Mouse (Mus musculus) heart, postnatal 0 days (tissue): ENCODE measurements around the gene Glb1l. TPM values are rescaled to one million over a fixed set of nuclear protein-coding genes. Genes with fewer than 3 reads are reported as not detected.

Experiments used
- ATAC-seq: fragments of 200-750 bp; cut with Nextera tagmentation; 2 replicates; pipeline ENCODE4 v1.8.0; 2017; ENCODE audit warnings: low read depth, moderate number of reproducible peaks, moderate library complexity; ENCODE audit not compliant: insufficient read depth
- DNase-seq: peaks from one replicate; pipeline ENCODE4 v3.0.0-alpha.2; 2016; ENCODE audit warnings: low spot score
- H3K27ac ChIP-seq: fragments of 300-500 bp; sonication (generic); 2 replicates; pipeline ENCODE4 v1.5.1; 2014; ENCODE audit warnings: low read depth, mild to moderate bottlenecking
- H3K27me3 ChIP-seq: fragments of 300-500 bp; sonication (generic); 2 replicates; pipeline ENCODE4 v1.6.1; 2014; ENCODE audit warnings: low read length, mixed read lengths; ENCODE audit not compliant: control insufficient read depth, insufficient read depth
- H3K36me3 ChIP-seq: fragments of 300-500 bp; sonication (generic); replicated peaks from 2 replicates; pipeline ENCODE4 v1.6.1; 2014; ENCODE audit warnings: low read length, mixed read lengths; ENCODE audit not compliant: control insufficient read depth, insufficient read depth
- H3K4me1 ChIP-seq: fragments of 300-500 bp; sonication (generic); 2 replicates; pipeline ENCODE4 v1.6.1; 2014; ENCODE audit warnings: antibody characterized with exemption; ENCODE audit not compliant: control insufficient read depth, insufficient read depth
- H3K4me2 ChIP-seq: fragments of 300-500 bp; sonication (generic); 2 replicates; pipeline ENCODE4 v1.6.1; 2014; ENCODE audit warnings: low read depth, mild to moderate bottlenecking, low read length, moderate library complexity
- H3K4me3 ChIP-seq: fragments of 300-500 bp; sonication (generic); 2 replicates; pipeline ENCODE4 v1.5.1; 2014; ENCODE audit warnings: low read depth, low read length
- H3K9ac ChIP-seq: fragments of 300-500 bp; sonication (generic); replicated peaks from 2 replicates; pipeline ENCODE4 v1.6.1; 2014; ENCODE audit warnings: low read depth, low read length, mixed read lengths
- H3K9me3 ChIP-seq: fragments of 300-500 bp; sonication (generic); replicated peaks from 2 replicates; pipeline ENCODE4 v1.6.1; 2016; ENCODE audit warnings: low read length; ENCODE audit not compliant: control insufficient read depth
- CTCF ChIP-seq: IDR thresholded peaks from 2 replicates; pipeline ENCODE4 v1.5.1; 2016; ENCODE audit warnings: antibody characterized with exemption, control low read depth, low read depth
- EP300 ChIP-seq: IDR thresholded peaks from 2 replicates; pipeline ENCODE4 v1.6.1; 2016; ENCODE audit warnings: antibody characterized with exemption, low read depth
- WGBS: fragments of 180-500 bp; shearing (Covaris S2); extraction: QIAGEN DNeasy Blood & Tissue Kit; methylation state at CpG from one replicate; pipeline ENCODE4 v1.1.7; 2014; 5-methylcytosine and 5-hydroxymethylcytosine counted together
- microRNA-seq: library from miRNA; unstranded; fragments of <30 nt; microRNA quantifications from one replicate; pipeline ENCODE4, GENCODE M21; 2016
- polyA plus RNA-seq: library from polyadenylated mRNA; unstranded; fragments of >200 nt; fragmentation: Nextera tagmentation; extraction: Ambion mirVana; gene quantifications from 2 replicates; pipeline ENCODE4 v1.2.1, GENCODE M21; 2015
- total RNA-seq: library from RNA; depleted of rRNA; stranded (reverse); fragments of >200 nt; gene quantifications from 2 replicates; pipeline ENCODE4 v1.2.3, GENCODE M21; 2014; ENCODE audit warnings: low replicate concordance; rRNA removed

The Glb1l gene
- total and polyA plus RNA-seq, 2 experiments from 2014 or later: 3.6 to 9.8 TPM

GRCm38 (mm10) chr1:75160256-75160617 lies 50.4 kb downstream of the Glb1l start:
- TF ChIP-seq CTCF: no peak
- no peak for TF ChIP-seq EP300
- DNase-seq (no peak), ATAC-seq (no peak)
- Histone ChIP-seq H3K4me1 (no peaks in the 10 kb centered on the region), H3K4me2 (no peak overlapping the region), H3K27ac (no peak overlapping the region), H3K27me3 (no peaks in the 10 kb centered on the region), H3K9ac (no peak overlapping the region), H3K36me3 (no peaks in the 10 kb centered on the region), H3K9me3 (no peaks in the 10 kb centered on the region), H3K4me3 (no peak overlapping the region)
- WGBS: 54% methylated on average over 4 of the region's 4 CpGs

GRCm38 (mm10) chr1:75159540-75160255 lies 50.9 kb downstream of the Glb1l start:
- H3K4me3 ChIP-seq: no peak overlapping the region
- H3K4me2 ChIP-seq: no peak overlapping the region
- no peak overlapping the region for H3K9ac ChIP-seq
- no peak for TF ChIP-seq CTCF
- TF ChIP-seq EP300: no peak
- no peaks in the 10 kb centered on the region for H3K4me1 ChIP-seq
- no peaks in the 10 kb centered on the region for H3K27me3 ChIP-seq
- WGBS: 45% methylated on average over 5 of the region's 5 CpGs
- ATAC-seq (no peak), DNase-seq (no peak)
- no peaks in the 10 kb centered on the region for H3K9me3 ChIP-seq
- H3K36me3 ChIP-seq: no peaks in the 10 kb centered on the region
- H3K27ac ChIP-seq: no peak overlapping the region

- no peak for DNase-seq
- Histone ChIP-seq H3K27ac (no peak overlapping the region), H3K9ac (no peak overlapping the region), H3K36me3 (no peaks in the 10 kb centered on the region), H3K4me1 (no peaks in the 10 kb centered on the region), H3K9me3 (no peaks in the 10 kb centered on the region), H3K4me2 (no peak overlapping the region), H3K27me3 (no peaks in the 10 kb centered on the region), H3K4me3 (no peak overlapping the region)
- TF ChIP-seq CTCF: no peak
- no peak for TF ChIP-seq EP300
- ATAC-seq: no peak
These were observed 51.6 kb downstream of the Glb1l start for GRCm38 (mm10) chr1:75158990-75159389.

GRCm38 (mm10) chr1:75155837-75156236 lies 54.8 kb downstream of the Glb1l start:
- DNase-seq (no peak), ATAC-seq (no peak)
- H3K27me3 ChIP-seq: no peaks in the 10 kb centered on the region
- no peaks in the 10 kb centered on the region for H3K9me3 ChIP-seq
- H3K4me1 ChIP-seq: no peaks in the 10 kb centered on the region
- H3K4me3 ChIP-seq: no peak overlapping the region
- TF ChIP-seq EP300 (no peak), CTCF (no peak)
- no peak overlapping the region for H3K27ac ChIP-seq
- no peak overlapping the region for H3K4me2 ChIP-seq
- no peak overlapping the region for H3K9ac ChIP-seq
- 24% methylated on average over 3 of the region's 3 CpGs for WGBS
- H3K36me3 ChIP-seq: no peaks in the 10 kb centered on the region

GRCm38 (mm10) chr1:75148727-75149126 lies 61.9 kb downstream of the Glb1l start:
- H3K27ac ChIP-seq: no peak overlapping the region
- no peaks in the 10 kb centered on the region for H3K4me1 ChIP-seq
- WGBS: 85% methylated on average over 4 of the region's 4 CpGs
- no peaks in the 10 kb centered on the region for H3K9me3 ChIP-seq
- H3K36me3 ChIP-seq: peaks cover 53% of the 10 kb centered on the region
- H3K4me3 ChIP-seq: no peak overlapping the region
- DNase-seq: no peak
- H3K4me2 ChIP-seq: no peak overlapping the region
- ATAC-seq: no peak
- no peaks in the 10 kb centered on the region for H3K27me3 ChIP-seq
- TF ChIP-seq EP300: no peak
- TF ChIP-seq CTCF: no peak
- H3K9ac ChIP-seq: no peak overlapping the region

Small RNA genes lying within 50 kb of the gene (microRNA-seq; reads per million reads assigned to microRNA genes)
- not detected for gene Gm27943

Other genes starting within 250 kb of the Glb1l start
- 1.2 and 8.4 TPM in 2 replicates for gene Nhej1, start 85.6 kb downstream of the Glb1l start, total RNA-seq
- gene Nhej1, start 85.6 kb downstream of the Glb1l start, polyA plus RNA-seq: 6.1 TPM in 2 replicates
- gene Slc23a3, start 76.9 kb downstream of the Glb1l start, total RNA-seq: 0.73 and 4.0 TPM in 2 replicates
- 1.3 and 2.1 TPM in 2 replicates for gene Slc23a3, start 76.9 kb downstream of the Glb1l start, polyA plus RNA-seq
- gene Cnppd1, start 68.1 kb downstream of the Glb1l start, total RNA-seq: 66.7 and 83.6 TPM in 2 replicates
- 30.2 and 31.2 TPM in 2 replicates for gene Cnppd1, start 68.1 kb downstream of the Glb1l start, polyA plus RNA-seq
- 49.7 and 50.9 TPM in 2 replicates for gene Retreg2, start 68.0 kb downstream of the Glb1l start, total RNA-seq
- gene Retreg2, start 68.0 kb downstream of the Glb1l start, polyA plus RNA-seq: 19.4 and 23.7 TPM in 2 replicates
- 33.1 and 67.1 TPM in 2 replicates for gene Zfand2b, start 42.2 kb downstream of the Glb1l start, total RNA-seq
- 26.1 and 28.7 TPM in 2 replicates for gene Zfand2b, start 42.2 kb downstream of the Glb1l start, polyA plus RNA-seq
- 22.0 and 36.0 TPM in 2 replicates for gene Abcb6, start 30.4 kb downstream of the Glb1l start, total RNA-seq
- 15.9 and 17.6 TPM in 2 replicates for gene Abcb6, start 30.4 kb downstream of the Glb1l start, polyA plus RNA-seq
- 19.4 and 20.6 TPM in 2 replicates for gene Ankzf1, start 18.7 kb downstream of the Glb1l start, total RNA-seq
- 11.6 and 14.5 TPM in 2 replicates for gene Ankzf1, start 18.7 kb downstream of the Glb1l start, polyA plus RNA-seq
- gene Atg9a, start 18.6 kb downstream of the Glb1l start, total RNA-seq: 64.2 and 99.6 TPM in 2 replicates
- gene Atg9a, start 18.6 kb downstream of the Glb1l start, polyA plus RNA-seq: 28.5 and 29.6 TPM in 2 replicates
- gene Stk16, start within 50 bp of the Glb1l start, total RNA-seq: 75.9 and 90.1 TPM in 2 replicates
- gene Stk16, start within 50 bp of the Glb1l start, polyA plus RNA-seq: 57.4 and 62.5 TPM in 2 replicates
- 179 and 227 TPM in 2 replicates for gene Tuba4a, start 9.1 kb upstream of the Glb1l start, total RNA-seq
- gene Tuba4a, start 9.1 kb upstream of the Glb1l start, polyA plus RNA-seq: 114 and 142 TPM in 2 replicates
- gene A630095N17Rik, start 21.3 kb upstream of the Glb1l start, total RNA-seq: not detected in 2 replicates
- not detected in 2 replicates for gene A630095N17Rik, start 21.3 kb upstream of the Glb1l start, polyA plus RNA-seq
- gene Dnajb2, start 25.6 kb upstream of the Glb1l start, total RNA-seq: 25.1 and 35.0 TPM in 2 replicates
- 34.9 and 36.7 TPM in 2 replicates for gene Dnajb2, start 25.6 kb upstream of the Glb1l start, polyA plus RNA-seq
- 0.04 and 0.15 TPM in 2 replicates for gene Ptprn, start 53.7 kb upstream of the Glb1l start, total RNA-seq
- gene Ptprn, start 53.7 kb upstream of the Glb1l start, polyA plus RNA-seq: 0.16 and 0.26 TPM in 2 replicates
- not detected in 2 replicates for gene Resp18, start 67.6 kb upstream of the Glb1l start, total RNA-seq
- 0.48 TPM in 1 of 2 replicates, not detected in the other for gene Resp18, start 67.6 kb upstream of the Glb1l start, polyA plus RNA-seq
- gene Dnpep, start 107.2 kb upstream of the Glb1l start, total RNA-seq: 202 and 236 TPM in 2 replicates
- 147 TPM in 2 replicates for gene Dnpep, start 107.2 kb upstream of the Glb1l start, polyA plus RNA-seq
- 983 and 1,187 TPM in 2 replicates for gene Des, start 149.5 kb upstream of the Glb1l start, total RNA-seq
- gene Des, start 149.5 kb upstream of the Glb1l start, polyA plus RNA-seq: 601 and 639 TPM in 2 replicates
- gene Speg, start 164.5 kb upstream of the Glb1l start, total RNA-seq: 95.0 and 105 TPM in 2 replicates
- gene Speg, start 164.5 kb upstream of the Glb1l start, polyA plus RNA-seq: 26.8 and 30.2 TPM in 2 replicates
- 74.7 and 85.2 TPM in 2 replicates for gene Gmppa, start 225.1 kb upstream of the Glb1l start, total RNA-seq
- 47.4 and 55.9 TPM in 2 replicates for gene Gmppa, start 225.1 kb upstream of the Glb1l start, polyA plus RNA-seq
- not detected in 2 replicates for gene Asic4, start 239.6 kb upstream of the Glb1l start, total RNA-seq
- gene Asic4, start 239.6 kb upstream of the Glb1l start, polyA plus RNA-seq: 0.04 and 0.07 TPM in 2 replicates